Mouse (Mus musculus) brain, embryonic 14.5 days (tissue): ENCODE results near the gene Dner.

ENCODE experiments used
- CTCF ChIP-seq: fragments of 200-500 bp; IDR thresholded peaks from 2 replicates; pipeline ENCODE4 v1.5.1; 2012; ENCODE audit warnings: inconsistent platforms, mild to moderate bottlenecking, moderate library complexity, borderline replicate concordance; ENCODE audit not compliant: insufficient read depth, insufficient read length; ENCODE audit errors: extremely low read depth
- POLR2A ChIP-seq: fragments of 200-500 bp; IDR thresholded peaks from 2 replicates; pipeline ENCODE4 v1.6.1; 2012; ENCODE audit warnings: mild to moderate bottlenecking, inconsistent platforms, borderline replicate concordance; ENCODE audit not compliant: poor library complexity, insufficient read depth, insufficient read length, severe bottlenecking; ENCODE audit errors: extremely low read depth

DNA sequence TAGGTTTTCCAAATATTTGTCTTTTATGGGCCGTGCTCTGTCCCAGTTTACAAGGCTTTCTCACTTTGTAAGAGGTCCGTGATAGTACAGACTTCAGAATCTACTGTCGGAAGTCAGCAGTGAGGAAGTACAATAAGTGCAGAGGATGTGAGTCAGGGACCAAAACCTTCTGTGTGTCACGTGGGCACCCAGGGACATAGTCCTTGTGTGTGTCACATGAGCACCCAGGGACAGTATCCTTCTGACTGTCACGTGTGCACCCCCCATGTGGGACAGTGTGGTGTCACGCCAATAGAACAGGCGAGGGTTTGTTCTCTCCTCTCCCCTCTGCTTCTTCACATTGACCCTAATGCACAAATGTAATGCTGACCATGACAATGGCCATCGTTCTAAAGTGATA lies 134.2 kb downstream of the Dner start:
- no peak for TF ChIP-seq CTCF
- no peak for TF ChIP-seq POLR2A
